Mouse (Mus musculus): ENCODE measurements around the gene Sult2b1. TPM values are rescaled to one million over a fixed set of nuclear protein-coding genes. Genes with fewer than 3 reads are reported as not detected.
A peak's percentile ranks its signal among the peaks of the same experiment; 100 is the strongest.

Sult2b1 gene
- polyA plus RNA-seq, 1 experiment from 2014 or later = 1.5 TPM

DNA sequence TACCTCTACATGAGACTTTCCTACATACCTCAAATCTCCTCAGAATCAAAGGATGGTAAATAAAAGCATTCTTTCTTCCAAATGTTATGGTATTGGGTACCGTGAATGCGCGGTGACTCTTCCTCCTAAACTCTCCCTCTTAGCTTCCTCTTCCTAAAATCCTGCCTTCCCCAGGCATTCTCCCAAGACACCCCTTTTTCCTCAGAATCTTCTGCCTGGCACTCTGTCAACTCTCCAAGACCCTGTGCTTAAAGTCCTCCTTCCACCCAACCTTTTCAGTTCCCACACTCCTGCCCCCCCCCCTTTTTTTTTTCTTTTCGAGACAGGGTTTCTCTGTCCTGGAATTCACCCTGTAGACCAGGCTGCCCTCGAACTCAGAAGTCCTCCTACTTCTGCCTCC lies 30.4 kb upstream of the Sult2b1 start:
- Histone ChIP-seq H3K4me1 (peaks cover 38% of the 10 kb centered on the region), H3K27ac (replicated peaks) (peak overlapping the region; percentile 82), H3K4me3 (peak overlapping the region; percentile 85), H3K36me3 (peaks cover 32% of the 10 kb centered on the region), H3K27me3 (ENCODE audit: low read depth, poor library complexity, severe bottlenecking) (peaks cover 18% of the 10 kb centered on the region), H3K9me3 (replicated peaks) (no peaks in the 10 kb centered on the region)
- no peak for DNase-seq (ENCODE audit: low spot score)
- 3% methylated on average over 5 of the region's 5 CpGs for WGBS

GRCm38 (mm10) chr7:45813787-45814779 lies 29.6 kb upstream of the Sult2b1 start, which contains the start of gene Cyth2:
Gene Cyth2, minus strand, starts transcription at chr7:45814581.
- Histone ChIP-seq H3K27ac (replicated peaks) (peak within 1 kb of the TSS; percentile 100), H3K36me3 (peaks cover 39% of the 10 kb centered on the region), H3K4me3 (peak within 1 kb of the TSS; percentile 85), H3K4me1 (peaks cover 34% of the 10 kb centered on the region), H3K9me3 (replicated peaks) (no peaks in the 10 kb centered on the region), H3K27me3 (ENCODE audit: low read depth, poor library complexity, severe bottlenecking) (peaks cover 11% of the 10 kb centered on the region)
- DNase-seq (ENCODE audit: low spot score) = peak; percentile 100
- WGBS = under 1% methylated on average over 83 of the region's 92 CpGs

DNA sequence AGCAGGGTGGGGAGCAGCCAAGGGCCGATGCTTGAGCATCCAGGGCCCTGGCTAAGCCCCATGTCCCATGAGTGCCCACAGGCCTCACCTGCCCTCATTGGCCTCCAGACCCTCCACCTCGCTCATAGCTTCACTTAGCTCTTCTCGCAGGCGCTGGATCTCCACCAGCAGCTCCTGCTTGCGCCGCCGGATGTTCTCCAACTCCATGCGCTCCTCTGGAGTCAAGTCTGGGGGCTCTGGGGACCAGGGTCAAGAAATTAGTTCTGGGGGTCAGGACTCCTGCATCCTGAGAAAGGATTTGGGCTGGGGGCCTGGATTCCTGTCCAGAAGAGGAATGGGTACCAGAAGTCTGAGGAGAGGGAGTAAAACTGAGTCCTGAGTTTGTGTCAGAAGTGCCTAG lies 28.5 kb upstream of the Sult2b1 start:
- H3K36me3 ChIP-seq = peaks cover 51% of the 10 kb centered on the region
- DNase-seq (ENCODE audit: low spot score) = no peak
- peak overlapping the region; percentile 100 for H3K27ac ChIP-seq (replicated peaks)

DNA sequence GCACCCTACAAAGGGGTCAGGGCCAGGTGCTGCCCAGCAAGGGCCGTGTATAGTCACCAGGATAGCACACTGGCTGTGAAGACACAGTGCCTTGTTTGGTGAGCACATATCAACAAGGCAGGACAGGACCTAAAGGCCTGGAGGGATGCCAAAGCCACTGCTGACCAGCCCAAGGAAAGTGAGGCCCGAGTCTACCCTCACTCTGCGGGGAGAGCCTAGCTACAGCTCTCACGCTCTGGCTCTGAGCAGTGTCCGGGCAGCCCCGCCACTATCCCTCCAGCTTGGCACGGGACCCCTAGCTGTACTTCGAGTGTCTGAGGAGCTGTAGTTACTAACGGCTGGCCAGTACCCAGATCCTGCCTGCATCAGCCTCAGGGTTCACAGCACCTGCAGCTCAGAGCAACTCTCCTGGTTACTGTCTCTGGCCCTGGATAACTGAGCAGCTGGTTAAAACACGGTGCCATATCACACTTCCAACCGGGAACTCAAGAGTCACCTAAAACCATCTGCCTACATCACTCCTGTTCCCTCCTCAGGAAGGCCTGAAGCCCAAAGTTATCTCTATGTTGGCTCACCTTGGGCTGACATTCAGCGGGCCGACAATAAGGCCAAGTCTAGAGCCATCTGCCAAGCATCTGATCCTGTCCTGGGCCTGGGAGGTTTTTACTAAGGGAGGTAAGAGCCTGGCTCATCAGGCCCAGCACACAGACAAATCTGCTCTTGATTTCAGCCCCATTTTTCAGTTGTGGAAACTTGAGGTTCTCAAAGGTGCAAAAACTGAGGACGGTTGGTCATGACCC lies 25.0 kb upstream of the Sult2b1 start:
- WGBS = 90% methylated on average over 14 of the region's 14 CpGs
- no peak for DNase-seq (ENCODE audit: low spot score)
- Histone ChIP-seq H3K27ac (replicated peaks) (no peak overlapping the region), H3K9me3 (replicated peaks) (no peaks in the 10 kb centered on the region), H3K27me3 (ENCODE audit: low read depth, poor library complexity, severe bottlenecking) (no peaks in the 10 kb centered on the region), H3K4me1 (peaks cover 33% of the 10 kb centered on the region), H3K4me3 (no peak overlapping the region), H3K36me3 (peaks cover 70% of the 10 kb centered on the region)

More for the DNA sequence above, 28.5 kb upstream of the Sult2b1 start:
- Histone ChIP-seq H3K4me3 (peak overlapping the region; percentile 85), H3K27me3 (ENCODE audit: low read depth, poor library complexity, severe bottlenecking) (no peaks in the 10 kb centered on the region), H3K9me3 (replicated peaks) (no peaks in the 10 kb centered on the region), H3K4me1 (peaks cover 40% of the 10 kb centered on the region)
- WGBS = 92% methylated on average over 8 of the region's 8 CpGs

DNA sequence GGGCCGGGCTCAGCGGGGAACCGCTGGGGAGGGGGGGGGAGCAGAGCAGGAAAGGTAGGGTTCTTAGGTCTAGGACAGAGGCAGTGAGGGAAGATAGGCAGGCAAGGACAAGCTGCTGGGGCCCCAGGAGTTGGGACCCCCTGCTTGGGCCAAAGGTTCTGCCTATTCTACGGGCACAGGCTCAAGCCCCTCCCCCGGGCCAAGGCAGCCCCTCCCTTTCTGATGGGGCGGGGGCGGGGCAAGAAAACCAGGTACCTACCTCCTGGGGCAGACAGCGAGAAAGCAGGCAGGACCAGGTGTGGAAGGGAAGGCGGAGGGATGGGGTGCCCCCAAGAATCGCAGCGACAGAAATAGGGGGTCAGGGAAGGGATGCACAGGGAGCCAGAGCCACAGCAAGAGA lies 24.0 kb upstream of the Sult2b1 start:
- H3K27ac ChIP-seq (replicated peaks) = no peak overlapping the region
- 43% methylated on average over 11 of the region's 11 CpGs for WGBS
- H3K4me1 ChIP-seq = peaks cover 33% of the 10 kb centered on the region
- H3K4me3 ChIP-seq = 0 out of 2 replicates have a peak overlapping the region, but pooled peaks have one; percentile 0
- H3K27me3 ChIP-seq (ENCODE audit: low read depth, poor library complexity, severe bottlenecking) = no peaks in the 10 kb centered on the region
- peaks cover 77% of the 10 kb centered on the region for H3K36me3 ChIP-seq
- no peak for DNase-seq (ENCODE audit: low spot score)
- no peaks in the 10 kb centered on the region for H3K9me3 ChIP-seq (replicated peaks)

DNA sequence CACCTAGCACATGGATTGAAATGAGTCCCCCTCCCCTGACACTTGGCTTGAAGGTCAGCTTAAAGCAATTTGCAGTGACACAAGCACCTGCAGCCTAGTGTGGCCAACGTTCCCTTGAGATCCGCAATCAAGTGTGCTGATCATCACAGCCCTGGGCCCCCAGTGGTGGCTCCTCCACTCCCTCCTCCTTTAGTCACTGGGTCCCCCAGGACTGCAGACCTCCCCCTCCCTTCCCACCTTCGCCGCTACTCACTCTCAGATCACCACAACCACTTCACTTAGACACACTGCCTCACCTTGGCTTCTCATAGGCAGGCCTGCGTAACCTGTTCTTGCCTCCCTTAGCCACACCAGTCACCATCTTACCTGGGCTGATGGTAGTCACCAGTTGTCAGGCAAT lies 21.5 kb upstream of the Sult2b1 start:
- Histone ChIP-seq H3K36me3 (peaks cover 74% of the 10 kb centered on the region), H3K9me3 (replicated peaks) (no peaks in the 10 kb centered on the region), H3K4me1 (peaks cover 22% of the 10 kb centered on the region), H3K27ac (replicated peaks) (no peak overlapping the region), H3K4me3 (no peak overlapping the region), H3K27me3 (ENCODE audit: low read depth, poor library complexity, severe bottlenecking) (peaks cover 2% of the 10 kb centered on the region)
- DNase-seq (ENCODE audit: low spot score) = no peak
- 60% methylated on average over 5 of the region's 5 CpGs for WGBS

GRCm38 (mm10) chr7:45802551-45802950 lies 18.1 kb upstream of the Sult2b1 start:
- 89% methylated on average over 6 of the region's 6 CpGs for WGBS
- Histone ChIP-seq H3K9me3 (replicated peaks) (no peaks in the 10 kb centered on the region), H3K27me3 (ENCODE audit: low read depth, poor library complexity, severe bottlenecking) (peaks cover 36% of the 10 kb centered on the region), H3K36me3 (peaks cover 40% of the 10 kb centered on the region), H3K27ac (replicated peaks) (no peak overlapping the region), H3K4me1 (peaks cover 39% of the 10 kb centered on the region), H3K4me3 (no peak overlapping the region)
- no peak for DNase-seq (ENCODE audit: low spot score)

DNA sequence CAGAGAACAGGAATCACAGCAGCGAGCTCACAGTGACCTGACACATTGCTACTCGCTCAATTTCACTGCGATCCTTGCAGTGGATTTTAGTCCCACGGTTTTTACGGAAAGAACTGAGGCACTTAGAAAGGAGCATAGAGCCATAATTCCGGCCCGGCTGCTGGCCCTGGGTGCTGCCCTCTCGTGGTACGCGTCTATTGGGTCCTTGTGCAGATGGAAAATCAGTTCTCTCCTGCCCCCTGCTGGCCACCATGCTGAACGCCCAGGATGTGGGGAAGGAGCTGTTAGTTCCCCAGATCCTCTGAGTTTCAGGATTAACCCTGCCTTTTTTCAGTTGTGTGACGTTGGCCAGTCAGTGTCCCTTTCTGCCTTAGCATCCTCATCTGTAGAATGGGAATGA lies 16.9 kb upstream of the Sult2b1 start:
- no peak overlapping the region for H3K27ac ChIP-seq (replicated peaks)
- H3K27me3 ChIP-seq (ENCODE audit: low read depth, poor library complexity, severe bottlenecking) = peaks cover 48% of the 10 kb centered on the region
- 6% methylated on average over 12 of the region's 12 CpGs for WGBS
- H3K4me3 ChIP-seq = peak overlapping the region; percentile 20; the same call in 1 of the 2 replicates
- H3K4me1 ChIP-seq = peaks cover 40% of the 10 kb centered on the region
- DNase-seq (ENCODE audit: low spot score) = peak; percentile 91
- peaks cover 32% of the 10 kb centered on the region for H3K36me3 ChIP-seq
- no peaks in the 10 kb centered on the region for H3K9me3 ChIP-seq (replicated peaks)

DNA sequence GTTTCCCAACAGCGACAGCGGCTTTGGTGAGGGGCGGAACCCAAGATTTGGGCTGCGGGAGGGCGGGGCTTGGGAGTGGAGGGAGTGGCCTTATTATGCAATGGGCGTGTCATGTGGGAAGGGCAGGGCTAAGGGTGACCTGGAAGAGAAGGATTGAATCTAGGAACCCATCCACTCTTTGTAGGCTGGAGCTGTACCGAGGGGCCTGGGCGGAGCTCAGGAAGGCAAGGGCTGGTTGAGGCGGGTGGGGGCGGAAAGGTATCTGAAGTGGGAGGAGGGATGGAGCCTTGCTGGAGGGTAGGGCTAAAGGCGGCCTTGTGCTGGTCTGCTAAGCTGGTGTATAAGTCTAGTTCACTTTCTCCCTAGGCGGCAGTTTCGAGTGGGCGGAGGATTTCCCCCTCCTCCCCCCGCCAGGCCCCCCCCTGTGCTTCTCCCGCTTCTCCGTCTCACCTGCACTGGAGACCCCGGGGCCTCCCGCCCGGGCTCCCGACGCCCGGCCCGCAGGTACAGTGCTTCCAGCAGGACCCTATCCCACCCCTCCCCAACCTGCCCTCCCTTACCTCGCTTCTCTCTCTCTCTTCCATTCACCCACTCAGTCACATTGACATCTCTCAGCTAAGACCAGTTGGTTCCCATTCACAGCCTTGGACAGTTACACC lies 16.2 kb upstream of the Sult2b1 start:
- 13% methylated on average over 25 of the region's 25 CpGs for WGBS
- peaks cover 37% of the 10 kb centered on the region for H3K4me1 ChIP-seq
- H3K27ac ChIP-seq (replicated peaks) = no peak overlapping the region
- H3K36me3 ChIP-seq = peaks cover 36% of the 10 kb centered on the region
- H3K9me3 ChIP-seq (replicated peaks) = no peaks in the 10 kb centered on the region
- H3K4me3 ChIP-seq = peak overlapping the region; percentile 32
- H3K27me3 ChIP-seq (ENCODE audit: low read depth, poor library complexity, severe bottlenecking) = peaks cover 55% of the 10 kb centered on the region
- peak; percentile 56 for DNase-seq (ENCODE audit: low spot score)

- no peak overlapping the region for H3K27ac ChIP-seq (replicated peaks)
- H3K4me1 ChIP-seq = peaks cover 37% of the 10 kb centered on the region
- H3K27me3 ChIP-seq (ENCODE audit: low read depth, poor library complexity, severe bottlenecking) = peaks cover 62% of the 10 kb centered on the region
- no peaks in the 10 kb centered on the region for H3K9me3 ChIP-seq (replicated peaks)
- peaks cover 43% of the 10 kb centered on the region for H3K36me3 ChIP-seq
- no peak for DNase-seq (ENCODE audit: low spot score)
- peak overlapping the region; percentile 32 for H3K4me3 ChIP-seq
- 44% methylated on average over 7 of the region's 7 CpGs for WGBS
Measured at GRCm38 (mm10) chr7:45800001-45800400, 15.5 kb upstream of the Sult2b1 start.

DNA sequence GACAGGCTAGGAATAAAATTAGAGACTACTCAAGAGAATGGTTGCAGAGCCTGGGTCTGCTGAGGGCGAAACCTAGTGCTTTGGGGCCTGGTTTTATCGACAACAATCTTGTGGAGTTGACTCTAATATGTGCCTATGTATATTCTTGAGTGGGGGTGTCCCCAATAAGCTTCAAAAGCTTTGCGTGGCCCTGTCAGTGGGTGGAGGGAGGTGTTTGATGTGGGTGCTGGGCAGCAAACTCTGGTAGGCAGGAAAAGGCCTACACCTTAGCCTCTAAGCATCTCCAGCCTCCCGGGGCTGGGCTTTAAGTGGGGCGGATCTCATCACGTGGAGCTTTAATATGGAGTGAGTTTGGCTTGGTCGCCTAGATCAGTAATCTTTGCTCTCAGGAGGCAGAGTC lies 14.5 kb upstream of the Sult2b1 start:
- H3K4me1 ChIP-seq = peaks cover 37% of the 10 kb centered on the region
- H3K36me3 ChIP-seq = peaks cover 51% of the 10 kb centered on the region
- H3K4me3 ChIP-seq = peak overlapping the region; percentile 57
- no peak for DNase-seq (ENCODE audit: low spot score)
- peaks cover 72% of the 10 kb centered on the region for H3K27me3 ChIP-seq (ENCODE audit: low read depth, poor library complexity, severe bottlenecking)
- no peak overlapping the region for H3K27ac ChIP-seq (replicated peaks)
- 47% methylated on average over 7 of the region's 7 CpGs for WGBS
- H3K9me3 ChIP-seq (replicated peaks) = no peaks in the 10 kb centered on the region

DNA sequence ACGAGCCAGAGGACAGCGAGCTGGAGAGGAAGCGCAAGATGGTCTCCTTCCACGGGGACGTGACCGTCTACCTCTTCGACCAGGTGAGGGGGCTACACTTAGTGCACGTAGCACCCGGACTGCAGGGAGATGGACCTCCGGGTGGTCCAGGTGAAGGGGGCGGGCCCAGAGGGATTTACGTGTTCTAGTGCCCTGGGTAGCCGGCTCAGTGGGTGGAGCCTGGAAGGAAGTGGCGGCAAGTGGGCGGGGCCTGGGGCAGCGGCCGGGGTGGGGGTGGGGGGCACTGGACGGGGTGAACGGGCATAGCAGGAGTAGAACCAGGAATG lies 14.0 kb upstream of the Sult2b1 start:
- H3K27me3 ChIP-seq (ENCODE audit: low read depth, poor library complexity, severe bottlenecking) = peaks cover 76% of the 10 kb centered on the region
- no peaks in the 10 kb centered on the region for H3K9me3 ChIP-seq (replicated peaks)
- peak overlapping the region; percentile 57 for H3K4me3 ChIP-seq
- H3K27ac ChIP-seq (replicated peaks) = peak overlapping the region; percentile 68
- DNase-seq (ENCODE audit: low spot score) = no peak
- H3K4me1 ChIP-seq = peaks cover 37% of the 10 kb centered on the region
- peaks cover 51% of the 10 kb centered on the region for H3K36me3 ChIP-seq
- WGBS = 2% methylated on average over 19 of the region's 19 CpGs

All from midbrain, embryonic 10.5 days (tissue).